9 mouse cellular contexts compared by ENCODE assay signal in genomic region chr7:67461333-67462255, GRCm38 (mm10).
DNase-seq lines count a peak whose midpoint lies in the region; ATAC-seq and TF ChIP-seq lines count a peak whose summit lies in the region.
"Had no signal": no experiment of that assay in that cellular context is flagged by ENCODE, and none has a peak within 500 bp of the region (broad histone marks: within the 10 kb centered on the region; RNA-seq: fewer than 3 reads in every experiment).

No protein-coding gene starts in this region.

- DNase-seq in right cerebral cortex, postnatal 10 days (ENCODE audit: low spot score in 2 of 2): peak; percentile 81 to 83
- no peak for DNase-seq in right cerebral cortex, adult 2 months (ENCODE audit: low spot score in 2 of 2)
- DNase-seq in fibroblast of lung, adult 2 months (ENCODE audit: low read depth): peak; percentile 67
- peak; percentile 90 for DNase-seq in heart, postnatal 25 days (ENCODE audit: low spot score)
- DNase-seq in thymus, postnatal 4 days: peak; percentile 66
- DNase-seq in cerebellum, adult 9-10 months: no peak

- H3K4me2 ChIP-seq in limb, embryonic 13.5 days (replicated peaks): no peak overlapping the region
- peak overlapping the region; percentile 48 for H3K4me2 ChIP-seq in myocyte (ENCODE audit: low read depth)
- H3K4me2 ChIP-seq: limb, embryonic 12.5 days had no signal

- peaks cover 14% of the 10 kb centered on the region for H3K4me1 ChIP-seq in limb, embryonic 13.5 days

- H3ac ChIP-seq in myocyte (ENCODE audit: control insufficient read depth, insufficient read length): no peak overlapping the region

- H3K27ac ChIP-seq in limb, embryonic 13.5 days: peak overlapping the region; percentile 6; the same call in 1 of the 2 replicates
- H3K27ac ChIP-seq: limb, embryonic 12.5 days had no signal

- no peaks in the 10 kb centered on the region for H3K36me3 ChIP-seq in limb, embryonic 13.5 days
- H3K36me3 ChIP-seq in myocyte (ENCODE audit: control insufficient read depth, insufficient read depth): no peaks in the 10 kb centered on the region
- H3K36me3 ChIP-seq: limb, embryonic 12.5 days had no signal

- 0 out of 2 replicates have a peak, but pooled peaks cover 3% of the 10 kb centered on the region for H3K27me3 ChIP-seq in limb, embryonic 13.5 days
- H3K27me3 ChIP-seq in myocyte (ENCODE audit: control insufficient read depth, insufficient read depth, insufficient read length): no peaks in the 10 kb centered on the region

- 69% methylated on average over 11 of the region's 11 CpGs for WGBS in limb, embryonic 13.5 days

- no peak overlapping the region for H3K4me3 ChIP-seq in limb, embryonic 13.5 days
- no peak overlapping the region for H3K4me3 ChIP-seq in myocyte
- H3K4me3 ChIP-seq: limb, embryonic 12.5 days had no signal

- TF ChIP-seq POLR2A in myocyte (IDR thresholded peaks at IDR 0.05; ENCODE audit: insufficient read length, low read depth): no peak

- H3K9ac ChIP-seq in limb, embryonic 13.5 days: no peak overlapping the region
- H3K9ac ChIP-seq: limb, embryonic 12.5 days had no signal

- no peaks in the 10 kb centered on the region for H3K9me3 ChIP-seq in limb, embryonic 13.5 days
- H3K9me3 ChIP-seq: limb, embryonic 12.5 days had no signal

- ATAC-seq in limb, embryonic 13.5 days (ENCODE audit: low FRiP score, low read depth): no peak

- no peaks in the 10 kb centered on the region for H3K79me2 ChIP-seq in myocyte (ENCODE audit: control insufficient read depth, insufficient read depth)

- intact Hi-C loops in heart, postnatal 25 days (cut with DNase I): loop anchor here (2.0 to 5.0 kb wide), 2 partner anchors 87 to 219 kb away; no protein-coding TSS in a partner anchor

TF ChIP-seq in myocyte, 11 proteins besides CTCF, POLR2A, EP300 and RAD21:
- no peak for TF ChIP-seq POLR2AphosphoS2 (IDR thresholded peaks at IDR 0.05; ENCODE audit: insufficient read length, low read depth)
- no peak for TF ChIP-seq MAX (IDR thresholded peaks at IDR 0.05; ENCODE audit: low read depth)
- peak; percentile 9 for TF ChIP-seq TCF3 (IDR thresholded peaks at IDR 0.05; ENCODE audit: insufficient read length, low read depth)
- no peak for TF ChIP-seq CEBPB (IDR thresholded peaks at IDR 0.05; ENCODE audit: insufficient read depth, poor library complexity, severe bottlenecking)
- peak in 2 of 3 experiments; percentile 70 to 91 for TF ChIP-seq MYOG (IDR thresholded peaks at IDR 0.05; ENCODE audit: control insufficient read depth in 1 of 3, insufficient read depth in 1 of 3, insufficient read length in 2 of 3, low read depth in 2 of 3)
- TF ChIP-seq TCF12 (IDR thresholded peaks at IDR 0.05; ENCODE audit: insufficient read depth, poor library complexity, severe bottlenecking): peak; percentile 92
- peak in 2 of 3 experiments; percentile 69 to 81 for TF ChIP-seq MYOD1 (IDR thresholded peaks at IDR 0.05; ENCODE audit: control insufficient read depth in 1 of 3, insufficient read length in 2 of 3, low read depth in 2 of 3)
- peak; percentile 54 for TF ChIP-seq USF1 (IDR thresholded peaks at IDR 0.05; ENCODE audit: low read depth)
- TF ChIP-seq SRF (IDR thresholded peaks at IDR 0.05; ENCODE audit: control insufficient read depth, insufficient read length, low read depth): no peak

Comparison
In these comparisons a context has a peak if more than half of its experiments do, and no peak if none do; other contexts are left out.
1. DNase-seq: peak in right cerebral cortex, postnatal 10 days (2 of 2), fibroblast of lung, adult 2 months (single experiment), heart, postnatal 25 days (single experiment) and thymus, postnatal 4 days (single experiment); none in right cerebral cortex, adult 2 months (0 of 2) and cerebellum, adult 9-10 months (single experiment).